In genomic region chr16:91452363-91452896, GRCm38 (mm10) we compare ENCODE assay signal across 9 mouse cellular contexts. TPM values are rescaled to one million over a fixed set of nuclear protein-coding genes. Genes with fewer than 3 reads are reported as not detected.
A peak's percentile ranks its signal among the peaks of the same experiment; 100 is the strongest.
DNase-seq lines count a peak whose midpoint lies in the region; ATAC-seq and TF ChIP-seq lines count a peak whose summit lies in the region.
"Had no signal": no experiment of that assay in that cellular context is flagged by ENCODE, and none has a peak within 500 bp of the region (broad histone marks: within the 10 kb centered on the region; RNA-seq: fewer than 3 reads in every experiment).

No protein-coding gene starts in this region.

- ATAC-seq in limb, embryonic 15.5 days (ENCODE audit: insufficient number of reproducible peaks, low FRiP score, low TSS enrichment, low read depth): no peak
- ATAC-seq in intestine, embryonic 16.5 days: 0 out of 2 replicates have a peak, but pooled peaks have one; percentile 33
- no peak for ATAC-seq in frontal cortex, adult (ENCODE audit: low TSS enrichment)
- no peak for ATAC-seq in midbrain, embryonic 15.5 days (replicated peaks)

- H3K4me1 ChIP-seq in limb, embryonic 15.5 days: peaks cover 6% of the 10 kb centered on the region; the same call in 1 of the 2 replicates
- 0 out of 2 replicates have a peak, but pooled peaks cover 3% of the 10 kb centered on the region for H3K4me1 ChIP-seq in limb, embryonic 10.5 days
- H3K4me1 ChIP-seq in brown adipose tissue, adult 24 weeks (ENCODE audit: control insufficient read depth, insufficient read depth, insufficient read length, low read length): peaks cover 21% of the 10 kb centered on the region
- no peaks in the 10 kb centered on the region for H3K4me1 ChIP-seq in intestine, embryonic 16.5 days (ENCODE audit: control insufficient read depth, insufficient read depth, low read length)
- peaks cover 37% of the 10 kb centered on the region for H3K4me1 ChIP-seq in small intestine, adult 2 months (ENCODE audit: control insufficient read depth, insufficient read depth, insufficient read length, low read length)
- H3K4me1 ChIP-seq in midbrain, embryonic 15.5 days: no peaks in the 10 kb centered on the region

- TF ChIP-seq POLR2A in small intestine, adult 2 months (IDR thresholded peaks at IDR 0.05; ENCODE audit: low read depth, low read length): no peak

- 36% methylated on average over 6 of the region's 6 CpGs for WGBS in limb, embryonic 15.5 days
- 77% methylated on average over 6 of the region's 6 CpGs for WGBS in limb, embryonic 10.5 days
- WGBS in intestine, embryonic 16.5 days: 41% methylated on average over 6 of the region's 6 CpGs
- 6% methylated on average over 6 of the region's 6 CpGs for WGBS in small intestine, adult 2 months
- 80% methylated on average over 6 of the region's 6 CpGs for WGBS in midbrain, embryonic 15.5 days

- no peak overlapping the region for H3K4me2 ChIP-seq in limb, embryonic 15.5 days
- H3K4me2 ChIP-seq in intestine, embryonic 16.5 days (ENCODE audit: low read depth, low read length): no peak overlapping the region
- H3K4me2 ChIP-seq in midbrain, embryonic 15.5 days: no peak overlapping the region
- H3K4me2 ChIP-seq: limb, embryonic 13.5 days had no signal

- no peaks in the 10 kb centered on the region for H3K36me3 ChIP-seq in limb, embryonic 15.5 days
- no peaks in the 10 kb centered on the region for H3K36me3 ChIP-seq in limb, embryonic 10.5 days
- no peaks in the 10 kb centered on the region for H3K36me3 ChIP-seq in intestine, embryonic 16.5 days (ENCODE audit: control insufficient read depth, insufficient read depth, low read length)
- H3K36me3 ChIP-seq in small intestine, adult 2 months (ENCODE audit: control insufficient read depth, insufficient read depth, low read length): no peaks in the 10 kb centered on the region
- no peaks in the 10 kb centered on the region for H3K36me3 ChIP-seq in midbrain, embryonic 15.5 days (replicated peaks)
- H3K36me3 ChIP-seq: limb, embryonic 13.5 days had no signal

- no peak overlapping the region for H3K9ac ChIP-seq in limb, embryonic 15.5 days
- H3K9ac ChIP-seq in intestine, embryonic 16.5 days (ENCODE audit: low read depth, low read length): no peak overlapping the region
- H3K9ac ChIP-seq in midbrain, embryonic 15.5 days: no peak overlapping the region
- H3K9ac ChIP-seq: limb, embryonic 13.5 days had no signal

- H3K27me3 ChIP-seq in limb, embryonic 15.5 days: no peaks in the 10 kb centered on the region
- H3K27me3 ChIP-seq in limb, embryonic 10.5 days (ENCODE audit: low read depth, poor library complexity, severe bottlenecking): no peaks in the 10 kb centered on the region
- H3K27me3 ChIP-seq in intestine, embryonic 16.5 days (replicated peaks; ENCODE audit: control insufficient read depth, insufficient read depth, low read length): no peaks in the 10 kb centered on the region
- H3K27me3 ChIP-seq in small intestine, adult 2 months (ENCODE audit: control insufficient read depth, insufficient read depth, low read length): no peaks in the 10 kb centered on the region
- no peaks in the 10 kb centered on the region for H3K27me3 ChIP-seq in midbrain, embryonic 15.5 days (replicated peaks)
- H3K27me3 ChIP-seq: limb, embryonic 13.5 days had no signal

- peak overlapping the region; percentile 30; the same call in 1 of the 2 replicates for H3K27ac ChIP-seq in limb, embryonic 15.5 days
- H3K27ac ChIP-seq in limb, embryonic 10.5 days: no peak overlapping the region
- H3K27ac ChIP-seq in brown adipose tissue, adult 24 weeks (replicated peaks; ENCODE audit: low read depth, low read length): peak overlapping the region; percentile 86
- no peak overlapping the region; the same call in 1 of the 2 replicates for H3K27ac ChIP-seq in intestine, embryonic 16.5 days (ENCODE audit: low read length)
- peak overlapping the region; percentile 73 for H3K27ac ChIP-seq in small intestine, adult 2 months (ENCODE audit: insufficient read depth, low read depth, low read length)
- H3K27ac ChIP-seq in midbrain, embryonic 15.5 days: no peak overlapping the region
- H3K27ac ChIP-seq: limb, embryonic 13.5 days had no signal

- no peak for DNase-seq in limb, embryonic 10.5 days (ENCODE audit: low spot score)
- DNase-seq in gastrocnemius, postnatal 25 days: no peak

- H3K4me3 ChIP-seq in limb, embryonic 15.5 days: no peak overlapping the region
- no peak overlapping the region for H3K4me3 ChIP-seq in limb, embryonic 10.5 days
- no peak overlapping the region for H3K4me3 ChIP-seq in brown adipose tissue, adult 24 weeks (ENCODE audit: insufficient read depth, low read depth, low read length)
- H3K4me3 ChIP-seq in intestine, embryonic 16.5 days (ENCODE audit: low read length): no peak overlapping the region
- H3K4me3 ChIP-seq in small intestine, adult 2 months (ENCODE audit: low read depth, low read length): no peak overlapping the region
- no peak overlapping the region for H3K4me3 ChIP-seq in midbrain, embryonic 15.5 days
- H3K4me3 ChIP-seq: limb, embryonic 13.5 days had no signal

- no peak for TF ChIP-seq CTCF in small intestine, adult 2 months (IDR thresholded peaks at IDR 0.05; ENCODE audit: extremely low read depth, insufficient read length, insufficient replicate concordance, low read depth, low read length)

- H3K9me3 ChIP-seq in limb, embryonic 15.5 days: no peaks in the 10 kb centered on the region
- no peaks in the 10 kb centered on the region for H3K9me3 ChIP-seq in limb, embryonic 10.5 days (replicated peaks)
- H3K9me3 ChIP-seq in intestine, embryonic 16.5 days (ENCODE audit: control insufficient read depth, low read length): no peaks in the 10 kb centered on the region
- no peaks in the 10 kb centered on the region for H3K9me3 ChIP-seq in midbrain, embryonic 15.5 days
- H3K9me3 ChIP-seq: limb, embryonic 13.5 days had no signal

RNA-seq across cellular contexts. Expression of gene Ifnar1, which starts 32.6 kb away (rescaled TPM):
- 54.2 and 55.0 TPM in 2 replicates for polyA plus RNA-seq in limb, embryonic 15.5 days (2015; fragmentation: Nextera tagmentation; extraction: Ambion mirVana)
- 53.8 and 61.4 TPM in 2 replicates for polyA plus RNA-seq in limb, embryonic 10.5 days (2016; fragmentation: Nextera tagmentation; extraction: Ambion mirVana)
- 18.2 and 19.6 TPM in 2 replicates for polyA plus RNA-seq in brown adipose tissue, adult 24 weeks (2012; ENCODE audit: insufficient read depth, insufficient read length, missing spikeins)
- 39.4 and 39.5 TPM in 2 replicates for polyA plus RNA-seq in intestine, embryonic 16.5 days (2015; fragmentation: Nextera tagmentation; extraction: Ambion mirVana)
- polyA plus RNA-seq in small intestine, adult 2 months (2012; rRNA removed): 6.5 and 12.4 TPM in 2 replicates
- 10 to 100 TPM; 11.3 to 15.4 TPM for total RNA-seq in gastrocnemius, postnatal 25 days (2021)
- polyA plus RNA-seq in midbrain, embryonic 15.5 days (2015; fragmentation: Nextera tagmentation; extraction: Ambion mirVana): 53.4 and 54.7 TPM in 2 replicates

RNA-seq across cellular contexts. Expression of gene Il10rb, which starts 46.5 kb away (rescaled TPM):
- 29.5 and 33.2 TPM in 2 replicates for polyA plus RNA-seq in limb, embryonic 15.5 days (2015; fragmentation: Nextera tagmentation; extraction: Ambion mirVana)
- polyA plus RNA-seq in limb, embryonic 10.5 days (2016; fragmentation: Nextera tagmentation; extraction: Ambion mirVana): 7.0 TPM in 2 replicates
- 29.5 and 44.8 TPM in 2 replicates for polyA plus RNA-seq in brown adipose tissue, adult 24 weeks (2012; ENCODE audit: insufficient read depth, insufficient read length, missing spikeins)
- polyA plus RNA-seq in intestine, embryonic 16.5 days (2015; fragmentation: Nextera tagmentation; extraction: Ambion mirVana): 103 and 120 TPM in 2 replicates
- 16.8 and 51.2 TPM in 2 replicates for polyA plus RNA-seq in small intestine, adult 2 months (2012; rRNA removed)
- 1 to 10 TPM; 5.0 to 6.3 TPM for total RNA-seq in gastrocnemius, postnatal 25 days (2021)
- polyA plus RNA-seq in midbrain, embryonic 15.5 days (2015; fragmentation: Nextera tagmentation; extraction: Ambion mirVana): 11.7 and 11.9 TPM in 2 replicates

Comparison
In these comparisons a context has a peak if more than half of its experiments do, and no peak if none do; other contexts are left out.
1. H3K27ac ChIP-seq: peak in limb, embryonic 15.5 days (single experiment), brown adipose tissue, adult 24 weeks (single experiment) and small intestine, adult 2 months (single experiment); none in limb, embryonic 10.5 days (single experiment), intestine, embryonic 16.5 days (single experiment) and midbrain, embryonic 15.5 days (single experiment).